Mouse (Mus musculus): Measurements from ENCODE around the gene Rhou. TPM values are rescaled to one million over a fixed set of nuclear protein-coding genes. Genes with fewer than 3 reads are reported as not detected.
A peak's percentile ranks its signal among the peaks of the same experiment; 100 is the strongest.

The Rhou gene
- polyA plus RNA-seq, 1 experiment, result 8.0 TPM

- Histone ChIP-seq H3K4me1 (ENCODE audit: control insufficient read depth, insufficient read depth, low read length) (no peaks in the 10 kb centered on the region), H3K4me3 (replicated peaks; ENCODE audit: extremely low read depth, low read depth, low read length) (no peak overlapping the region)
- 79% methylated on average over 11 of the region's 11 CpGs for WGBS
- TF ChIP-seq CTCF (IDR thresholded peaks at IDR 0.05; ENCODE audit: insufficient read depth, low read length) (no peak), POLR2A (IDR thresholded peaks at IDR 0.05; ENCODE audit: borderline replicate concordance, extremely low read depth, low read depth, low read length) (no peak)
- DNase-seq, result no peak
Measured at GRCm38 (mm10) chr8:123661515-123661914, 7.8 kb downstream of the Rhou start.

DNA sequence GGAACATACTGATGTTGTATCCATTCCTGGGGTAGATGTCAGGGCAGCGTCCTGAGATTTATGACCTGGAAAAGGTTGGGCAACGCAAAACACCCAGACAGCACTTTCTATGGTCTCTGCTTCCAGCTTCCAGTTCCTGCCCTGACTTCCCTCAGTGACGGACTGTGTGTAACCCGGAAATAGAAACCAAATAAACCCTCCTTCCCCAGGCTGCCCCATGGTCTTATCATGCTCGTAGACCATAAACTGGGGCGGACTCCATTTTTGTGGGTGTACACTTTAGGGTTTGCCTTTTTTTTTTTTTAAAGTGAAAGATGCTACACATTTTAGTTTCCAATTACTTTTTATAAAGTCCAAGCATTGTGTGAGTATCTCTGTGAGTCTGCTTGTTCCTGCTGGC is 11.9 kb downstream of the Rhou start:
- H3K4me3 ChIP-seq (replicated peaks; ENCODE audit: extremely low read depth, low read depth, low read length), result no peak overlapping the region
- no peak for TF ChIP-seq POLR2A (IDR thresholded peaks at IDR 0.05; ENCODE audit: borderline replicate concordance, extremely low read depth, low read depth, low read length)
- TF ChIP-seq CTCF (IDR thresholded peaks at IDR 0.05; ENCODE audit: insufficient read depth, low read length), result no peak
- 58% methylated on average over 6 of the region's 6 CpGs for WGBS
- no peaks in the 10 kb centered on the region for H3K4me1 ChIP-seq (ENCODE audit: control insufficient read depth, insufficient read depth, low read length)
- no peak for DNase-seq

DNA sequence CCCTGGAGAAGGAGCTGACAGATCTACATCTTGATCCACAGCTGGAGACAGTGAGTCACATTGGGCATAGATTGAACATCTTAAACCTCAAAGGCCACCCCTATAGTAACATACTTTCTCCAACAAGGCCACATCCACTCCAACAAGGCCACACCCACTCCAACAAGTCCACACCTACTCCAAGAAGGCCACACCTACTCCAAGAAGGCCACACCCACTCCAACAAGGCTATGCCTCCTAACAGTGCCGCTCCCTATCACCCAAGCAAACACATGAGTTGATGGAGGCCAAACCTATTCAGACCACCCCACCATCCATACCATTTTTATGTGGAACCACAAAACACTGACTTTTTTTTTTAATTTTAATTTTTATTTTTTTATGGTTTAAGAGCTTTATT is 13.1 kb downstream of the Rhou start:
- TF ChIP-seq POLR2A (IDR thresholded peaks at IDR 0.05; ENCODE audit: borderline replicate concordance, extremely low read depth, low read depth, low read length), result no peak
- TF ChIP-seq CTCF (IDR thresholded peaks at IDR 0.05; ENCODE audit: insufficient read depth, low read length), result no peak
- no peak for DNase-seq
- H3K4me3 ChIP-seq (replicated peaks; ENCODE audit: extremely low read depth, low read depth, low read length), result no peak overlapping the region
- 89% methylated on average over 1 of the region's 1 CpGs for WGBS
- H3K4me1 ChIP-seq (ENCODE audit: control insufficient read depth, insufficient read depth, low read length), result no peaks in the 10 kb centered on the region

GRCm38 (mm10) chr8:123668681-123669080 is 15.0 kb downstream of the Rhou start:
- Histone ChIP-seq H3K4me1 (ENCODE audit: control insufficient read depth, insufficient read depth, low read length) (no peaks in the 10 kb centered on the region), H3K4me3 (replicated peaks; ENCODE audit: extremely low read depth, low read depth, low read length) (no peak overlapping the region)
- WGBS, result 28% methylated on average over 4 of the region's 4 CpGs
- no peak for DNase-seq
- TF ChIP-seq POLR2A (IDR thresholded peaks at IDR 0.05; ENCODE audit: borderline replicate concordance, extremely low read depth, low read depth, low read length) (no peak), CTCF (IDR thresholded peaks at IDR 0.05; ENCODE audit: insufficient read depth, low read length) (no peak)

DNA sequence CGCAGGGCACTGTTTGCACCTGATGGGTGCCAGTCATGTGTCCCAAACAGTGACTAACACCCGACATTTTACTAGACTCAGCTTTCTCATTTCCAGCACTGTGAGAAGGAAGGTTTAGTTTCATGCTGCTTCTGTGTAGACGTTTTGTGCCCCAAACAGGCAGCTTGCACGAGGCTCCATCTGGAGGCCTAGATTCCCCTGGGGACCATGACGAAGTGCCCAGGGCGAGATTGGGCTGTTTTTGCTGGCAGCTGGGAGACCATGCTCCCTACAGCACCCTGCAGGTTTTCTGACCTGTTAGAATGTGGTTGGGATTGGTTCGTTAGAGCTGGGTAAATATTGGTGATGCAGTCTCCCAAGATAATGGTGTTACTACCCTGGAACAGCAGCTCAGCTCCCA is 17.0 kb downstream of the Rhou start:
- Histone ChIP-seq H3K4me3 (replicated peaks; ENCODE audit: extremely low read depth, low read depth, low read length) (no peak overlapping the region), H3K4me1 (ENCODE audit: control insufficient read depth, insufficient read depth, low read length) (no peaks in the 10 kb centered on the region)
- WGBS, result 63% methylated on average over 7 of the region's 7 CpGs
- no peak for DNase-seq
- no peak for TF ChIP-seq POLR2A (IDR thresholded peaks at IDR 0.05; ENCODE audit: borderline replicate concordance, extremely low read depth, low read depth, low read length)
- TF ChIP-seq CTCF (IDR thresholded peaks at IDR 0.05; ENCODE audit: insufficient read depth, low read length), result no peak

- Histone ChIP-seq H3K4me3 (replicated peaks; ENCODE audit: extremely low read depth, low read depth, low read length) (no peak overlapping the region), H3K4me1 (ENCODE audit: control insufficient read depth, insufficient read depth, low read length) (no peaks in the 10 kb centered on the region)
- no peak for DNase-seq
- TF ChIP-seq CTCF (IDR thresholded peaks at IDR 0.05; ENCODE audit: insufficient read depth, low read length) (no peak), POLR2A (IDR thresholded peaks at IDR 0.05; ENCODE audit: borderline replicate concordance, extremely low read depth, low read depth, low read length) (no peak)
- 78% methylated on average over 7 of the region's 7 CpGs for WGBS
Measured at GRCm38 (mm10) chr8:123671454-123671853, 17.7 kb downstream of the Rhou start.

DNA sequence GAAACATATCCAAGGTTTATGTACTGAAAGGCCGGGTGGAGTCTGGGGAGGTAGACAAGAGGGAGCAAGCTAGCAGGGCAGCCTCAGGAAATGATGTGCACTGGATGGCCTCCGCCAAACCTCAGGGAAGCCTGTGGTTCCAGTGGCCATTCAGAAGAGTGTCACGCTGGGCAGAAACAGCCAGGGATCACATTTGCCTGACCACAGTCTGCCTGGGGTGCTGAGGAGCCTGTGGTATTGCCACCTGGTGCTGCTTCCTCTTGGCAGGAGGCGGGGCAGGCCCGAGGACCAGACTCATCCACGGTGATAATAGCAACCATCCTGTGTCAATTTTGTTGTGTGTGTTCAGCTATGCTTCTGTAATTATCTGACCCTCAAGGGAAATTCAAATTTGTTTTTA is 18.9 kb downstream of the Rhou start:
- 69% methylated on average over 6 of the region's 6 CpGs for WGBS
- no peak overlapping the region for H3K4me3 ChIP-seq (replicated peaks; ENCODE audit: extremely low read depth, low read depth, low read length)
- TF ChIP-seq CTCF (IDR thresholded peaks at IDR 0.05; ENCODE audit: insufficient read depth, low read length) (no peak), POLR2A (IDR thresholded peaks at IDR 0.05; ENCODE audit: borderline replicate concordance, extremely low read depth, low read depth, low read length) (no peak)

DNA sequence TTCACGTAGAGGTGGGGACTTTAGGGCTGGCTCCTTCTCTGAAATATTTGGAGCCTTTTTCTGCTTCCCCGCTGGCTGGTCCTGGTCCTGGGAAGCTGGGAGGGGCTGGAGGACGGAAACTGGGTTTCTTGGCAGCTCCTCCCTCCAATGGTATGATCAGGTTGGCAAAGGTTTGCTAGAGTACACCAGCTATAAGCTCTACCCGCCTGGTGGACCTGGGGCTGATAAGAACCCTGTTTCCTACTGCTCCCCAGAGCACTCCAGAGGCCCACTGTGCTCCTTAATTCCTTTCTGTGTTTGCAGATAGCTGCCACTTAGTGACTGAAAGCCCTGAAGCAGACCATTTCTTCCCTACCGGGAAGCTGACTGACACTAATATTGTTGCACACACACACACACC is 21.9 kb downstream of the Rhou start:
- WGBS, result 40% methylated on average over 5 of the region's 5 CpGs
- TF ChIP-seq POLR2A (IDR thresholded peaks at IDR 0.05; ENCODE audit: borderline replicate concordance, extremely low read depth, low read depth, low read length), result no peak
- no peak for TF ChIP-seq CTCF (IDR thresholded peaks at IDR 0.05; ENCODE audit: insufficient read depth, low read length)
- Histone ChIP-seq H3K4me1 (ENCODE audit: control insufficient read depth, insufficient read depth, low read length) (no peaks in the 10 kb centered on the region), H3K4me3 (replicated peaks; ENCODE audit: extremely low read depth, low read depth, low read length) (no peak overlapping the region)
- no peak for DNase-seq

More for the DNA sequence above, 18.9 kb downstream of the Rhou start:
- H3K4me1 ChIP-seq (ENCODE audit: control insufficient read depth, insufficient read depth, low read length), result no peaks in the 10 kb centered on the region
- DNase-seq, result no peak

DNA sequence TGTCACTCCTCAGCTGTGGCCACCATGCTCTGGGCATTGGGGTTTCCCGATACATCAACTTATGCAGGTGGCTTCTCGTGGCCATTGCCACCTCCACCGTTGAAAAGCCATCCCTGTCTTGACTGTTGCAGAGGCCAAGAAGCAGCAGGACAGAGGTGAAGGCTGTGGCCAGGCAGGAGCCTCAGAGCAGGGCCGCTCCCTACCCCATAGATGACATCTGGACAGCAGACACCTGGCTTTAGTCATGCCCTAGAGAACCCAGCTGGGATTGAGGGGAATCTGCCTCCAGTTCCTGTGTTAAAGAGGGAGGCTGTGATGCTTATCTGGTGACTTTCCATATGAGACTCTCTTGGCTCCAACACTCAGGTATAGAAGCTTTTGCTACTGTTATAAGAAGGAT is 24.7 kb downstream of the Rhou start:
- no peaks in the 10 kb centered on the region for H3K4me1 ChIP-seq (ENCODE audit: control insufficient read depth, insufficient read depth, low read length)
- TF ChIP-seq CTCF (IDR thresholded peaks at IDR 0.05; ENCODE audit: insufficient read depth, low read length) (no peak), POLR2A (IDR thresholded peaks at IDR 0.05; ENCODE audit: borderline replicate concordance, extremely low read depth, low read depth, low read length) (no peak)
- DNase-seq, result no peak
- WGBS, result 73% methylated on average over 4 of the region's 4 CpGs
- no peak overlapping the region for H3K4me3 ChIP-seq (replicated peaks; ENCODE audit: extremely low read depth, low read depth, low read length)

- Histone ChIP-seq H3K4me3 (replicated peaks; ENCODE audit: extremely low read depth, low read depth, low read length) (no peak overlapping the region), H3K4me1 (ENCODE audit: control insufficient read depth, insufficient read depth, low read length) (no peaks in the 10 kb centered on the region)
- WGBS, result 26% methylated on average over 18 of the region's 18 CpGs
- TF ChIP-seq POLR2A (IDR thresholded peaks at IDR 0.05; ENCODE audit: borderline replicate concordance, extremely low read depth, low read depth, low read length) (no peak), CTCF (IDR thresholded peaks at IDR 0.05; ENCODE audit: insufficient read depth, low read length) (no peak)
- DNase-seq, result peak; percentile 13
Measured at GRCm38 (mm10) chr8:123682073-123682761, 28.5 kb downstream of the Rhou start.

All from lung, adult 2 months (tissue).